Mouse (Mus musculus) small intestine, adult 2 months (tissue): Measurements from ENCODE around the gene Cyp26b1.

ENCODE experiments used
- CTCF ChIP-seq: fragments of 200-500 bp; IDR thresholded peaks from 2 replicates; pipeline ENCODE4 v1.5.1; 2012; ENCODE audit warnings: low read depth, mild to moderate bottlenecking, control low read depth, inconsistent platforms, low read length, moderate library complexity, mixed read lengths; ENCODE audit not compliant: insufficient replicate concordance, insufficient read length; ENCODE audit errors: extremely low read depth
- POLR2A ChIP-seq: fragments of 200-500 bp; IDR thresholded peaks from 2 replicates; pipeline ENCODE4 v1.6.1; 2012; ENCODE audit warnings: low read depth, mild to moderate bottlenecking, control low read depth, inconsistent platforms, low read length, moderate library complexity

GRCm38 (mm10) chr6:84585686-84586300 lies 7.9 kb downstream of the Cyp26b1 start:
- TF ChIP-seq POLR2A (no peak), CTCF (no peak)
